Mouse (Mus musculus) bone marrow macrophage, adult 2 months (primary cell): ENCODE data around the gene Man1a. TPM values are rescaled to one million over a fixed set of nuclear protein-coding genes. Genes with fewer than 3 reads are reported as not detected.
A peak's percentile ranks its signal among the peaks of the same experiment; 100 is the strongest.

ENCODE experiments used
- H3K27ac ChIP-seq: 2 replicates; pipeline ENCODE4 v1.5.1; 2012; ENCODE audit warnings: low read depth, low read length; ENCODE audit not compliant: insufficient read depth
- H3K4me1 ChIP-seq: 2 replicates; pipeline ENCODE4 v1.6.1; 2012; ENCODE audit warnings: low read length; ENCODE audit not compliant: control insufficient read depth, insufficient read depth
- H3K4me3 ChIP-seq: 2 replicates; pipeline ENCODE4 v1.5.1; 2012; ENCODE audit warnings: mild to moderate bottlenecking, low read length, moderate library complexity; ENCODE audit not compliant: insufficient read depth
- CTCF ChIP-seq: IDR thresholded peaks from 2 replicates; pipeline ENCODE4 v1.5.1; 2012; ENCODE audit warnings: low read depth, mild to moderate bottlenecking, low read length, moderate library complexity
- POLR2A ChIP-seq: IDR thresholded peaks from 2 replicates; pipeline ENCODE4 v1.6.1; 2012; ENCODE audit warnings: mild to moderate bottlenecking, low read depth, low read length, borderline replicate concordance
- polyA plus RNA-seq: library from polyadenylated mRNA; stranded (reverse); fragments of >200 nt; gene quantifications from 2 replicates; pipeline ENCODE4 v1.2.4, GENCODE M21; 2012; ENCODE audit not compliant: missing spikeins, insufficient read depth, insufficient read length

The Man1a gene
- polyA plus RNA-seq, 1 experiment: 127 TPM

DNA sequence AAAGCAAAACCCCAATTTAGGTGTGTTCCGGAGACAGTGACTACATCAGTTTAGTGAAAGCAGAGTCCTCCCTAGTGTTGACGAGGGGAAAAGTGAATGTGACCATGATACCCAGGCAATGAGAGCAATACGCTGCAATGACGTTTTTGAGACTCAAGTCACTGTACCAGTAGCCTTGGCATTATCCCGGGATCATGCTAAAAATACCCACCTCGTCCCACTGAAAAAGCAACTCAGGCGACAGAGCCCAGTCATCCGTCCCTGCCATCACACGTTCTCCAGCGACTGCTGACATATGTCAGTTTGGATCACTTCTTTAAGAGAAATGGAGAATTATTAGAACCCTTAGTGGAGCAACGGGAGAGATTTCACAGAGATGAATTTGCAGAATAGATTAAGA is 13.6 kb downstream of the Man1a start:
- TF ChIP-seq CTCF: no peak
- no peak for TF ChIP-seq POLR2A
- Histone ChIP-seq H3K27ac (no peak overlapping the region), H3K4me3 (no peak overlapping the region), H3K4me1 (peaks cover 23% of the 10 kb centered on the region)

DNA sequence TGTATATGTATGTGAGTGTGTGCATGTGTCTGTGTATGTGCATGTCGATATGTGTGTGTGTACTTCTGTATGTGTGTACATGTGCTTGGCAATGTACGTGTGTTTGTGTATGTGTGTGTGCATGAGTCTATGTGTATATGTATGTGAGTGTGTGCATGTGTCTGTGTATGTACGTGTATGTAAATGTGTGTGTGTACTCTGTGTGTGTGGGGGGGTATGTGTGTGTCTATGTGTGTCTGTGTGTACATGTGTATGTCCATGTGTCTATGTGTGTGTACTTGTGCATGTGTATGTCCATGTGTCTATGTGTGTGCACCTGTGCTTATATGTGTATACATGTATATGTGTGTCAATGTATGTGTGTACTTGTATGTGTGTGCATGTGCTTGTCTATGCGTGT is 15.2 kb downstream of the Man1a start:
- peaks cover 23% of the 10 kb centered on the region for H3K4me1 ChIP-seq
- TF ChIP-seq POLR2A (no peak), CTCF (no peak)
- H3K27ac ChIP-seq: no peak overlapping the region
- no peak overlapping the region for H3K4me3 ChIP-seq

DNA sequence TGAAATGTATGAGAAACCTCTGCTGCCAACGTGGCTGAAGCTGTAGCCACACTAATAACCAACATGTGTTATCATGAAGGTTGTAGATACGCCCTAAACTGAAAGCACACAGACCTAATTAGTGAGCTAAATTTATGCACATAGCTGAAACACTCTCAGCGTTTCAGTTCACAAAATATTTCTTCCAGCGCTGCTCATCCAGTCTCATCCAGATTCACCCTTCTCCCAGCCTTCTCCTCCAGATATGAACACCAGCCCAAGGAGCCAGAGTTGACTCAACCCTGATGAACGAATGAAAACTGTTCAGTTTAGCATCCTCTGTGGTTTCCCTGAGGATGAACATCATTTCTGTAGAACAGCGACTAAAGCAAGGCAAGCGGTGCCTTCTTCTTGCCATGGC is 15.8 kb downstream of the Man1a start:
- Histone ChIP-seq H3K4me1 (peaks cover 23% of the 10 kb centered on the region), H3K4me3 (no peak overlapping the region), H3K27ac (no peak overlapping the region)
- TF ChIP-seq CTCF (no peak), POLR2A (no peak)

DNA sequence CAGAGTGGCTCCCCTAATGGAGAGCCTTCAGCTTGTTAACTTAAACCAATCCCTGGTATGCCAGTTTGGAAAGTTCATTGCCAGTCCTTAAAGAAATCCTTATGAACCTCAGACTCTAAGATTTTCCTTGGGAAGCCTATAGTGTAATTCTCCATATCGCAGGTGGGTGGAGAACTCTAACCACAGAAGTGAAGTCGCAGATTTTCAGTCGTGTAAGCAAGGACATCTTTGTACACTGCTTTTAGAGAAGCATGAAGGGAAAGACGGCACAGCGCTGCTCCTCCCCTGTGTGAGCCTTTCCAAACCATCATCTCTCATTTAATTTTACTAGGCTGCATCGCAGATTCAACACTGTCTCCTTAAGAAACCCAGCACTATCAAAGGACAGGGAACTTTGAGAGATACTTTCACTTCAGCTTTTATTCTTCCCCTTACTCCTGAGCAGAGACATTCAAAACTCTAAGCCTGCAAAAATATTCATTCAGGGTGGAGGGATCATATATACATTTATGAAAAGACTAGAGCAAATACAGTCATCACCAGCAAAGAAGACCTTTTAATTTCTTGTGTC is 16.6 kb downstream of the Man1a start:
- Histone ChIP-seq H3K4me3 (peak overlapping the region; percentile 28; the same call in 1 of the 2 replicates), H3K4me1 (peaks cover 23% of the 10 kb centered on the region), H3K27ac (peak overlapping the region; percentile 34; the same call in 1 of the 2 replicates)
- TF ChIP-seq CTCF: no peak
- TF ChIP-seq POLR2A: no peak

DNA sequence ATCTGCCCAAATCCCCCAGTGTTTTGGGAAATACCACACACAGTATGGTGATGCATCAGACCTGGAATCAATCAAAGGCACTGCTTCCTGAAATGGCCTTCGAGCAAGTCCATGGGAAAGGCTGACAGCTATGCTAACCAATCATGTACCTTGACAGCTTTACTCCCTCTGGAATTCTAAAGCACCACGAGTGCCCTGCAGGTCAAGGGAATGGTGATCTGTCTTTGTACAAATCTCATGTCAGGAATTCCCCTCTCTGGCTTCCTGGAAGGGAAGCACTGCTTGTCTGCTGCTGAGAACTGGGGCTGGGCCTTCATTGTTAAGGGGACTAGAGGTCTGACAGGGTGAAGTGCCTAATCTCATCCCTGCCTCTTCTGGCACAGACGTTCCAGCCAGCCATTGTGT is 17.3 kb downstream of the Man1a start:
- H3K27ac ChIP-seq: no peak overlapping the region

DNA sequence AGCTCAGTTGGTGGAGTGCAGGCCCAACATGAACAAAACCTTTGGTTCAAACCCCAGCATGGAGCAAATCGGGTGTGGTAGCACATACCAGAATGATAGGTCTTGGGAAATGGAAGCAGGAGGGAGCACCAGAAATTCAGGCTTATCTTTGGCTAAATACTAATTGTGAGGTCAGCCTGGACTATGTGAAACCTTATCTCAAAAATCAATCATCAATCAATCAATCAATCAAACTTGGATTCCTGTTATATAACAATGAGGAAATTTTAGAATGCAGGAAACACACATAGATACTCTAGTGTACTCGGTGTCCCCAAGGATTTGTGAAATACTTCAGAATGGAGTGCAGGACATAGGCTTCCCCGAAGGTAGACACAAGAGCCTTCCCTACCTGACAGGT is 17.8 kb downstream of the Man1a start:
- Histone ChIP-seq H3K4me3 (no peak overlapping the region), H3K4me1 (peaks cover 32% of the 10 kb centered on the region), H3K27ac (no peak overlapping the region)
- no peak for TF ChIP-seq CTCF
- TF ChIP-seq POLR2A: no peak

More for the DNA sequence above, 17.3 kb downstream of the Man1a start:
- TF ChIP-seq CTCF (no peak), POLR2A (no peak)
- Histone ChIP-seq H3K4me3 (no peak overlapping the region), H3K4me1 (peaks cover 28% of the 10 kb centered on the region)

DNA sequence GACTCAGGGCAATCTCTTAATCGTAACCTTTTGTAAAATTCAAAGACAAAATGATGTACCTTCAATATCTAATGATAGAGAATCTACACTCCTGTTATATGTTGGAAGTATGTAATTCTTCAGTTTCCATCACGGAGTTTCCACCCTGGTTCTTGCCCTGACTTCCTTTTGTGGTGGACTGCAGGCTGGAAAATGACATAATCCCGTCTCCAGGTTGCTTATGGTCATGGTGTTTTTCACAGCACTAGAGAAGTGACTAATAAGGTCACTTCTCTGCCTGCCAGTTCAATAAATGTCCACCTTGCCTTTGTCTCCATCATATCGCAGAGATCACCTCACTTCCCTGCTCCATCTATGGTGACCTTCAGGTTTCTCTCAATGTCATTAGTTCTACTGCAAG is 22.2 kb downstream of the Man1a start:
- TF ChIP-seq CTCF: no peak
- no peak for TF ChIP-seq POLR2A
- H3K4me1 ChIP-seq: peaks cover 28% of the 10 kb centered on the region
- H3K4me3 ChIP-seq: no peak overlapping the region
- H3K27ac ChIP-seq: no peak overlapping the region

DNA sequence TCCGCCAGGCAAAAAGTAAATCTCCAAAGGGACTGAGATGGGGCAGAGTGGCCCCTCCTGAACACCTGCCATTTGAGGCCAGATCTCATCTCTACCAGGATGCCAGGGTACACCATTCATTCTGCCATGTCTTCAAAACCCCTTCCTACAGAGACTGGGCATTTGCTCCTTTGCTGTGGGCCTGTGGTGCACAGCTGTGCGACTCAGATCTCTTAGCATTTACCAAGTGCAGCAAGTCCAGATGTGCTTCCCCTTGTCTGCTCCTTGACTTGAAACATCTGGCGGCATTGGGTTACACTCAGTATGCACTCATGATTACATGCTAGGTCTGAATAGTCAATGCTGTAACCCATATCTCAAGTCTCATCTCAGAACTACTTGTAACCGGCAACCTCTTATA is 28.5 kb downstream of the Man1a start:
- no peak for TF ChIP-seq CTCF
- TF ChIP-seq POLR2A: no peak
- Histone ChIP-seq H3K4me1 (peaks cover 9% of the 10 kb centered on the region), H3K4me3 (no peak overlapping the region), H3K27ac (no peak overlapping the region)

DNA sequence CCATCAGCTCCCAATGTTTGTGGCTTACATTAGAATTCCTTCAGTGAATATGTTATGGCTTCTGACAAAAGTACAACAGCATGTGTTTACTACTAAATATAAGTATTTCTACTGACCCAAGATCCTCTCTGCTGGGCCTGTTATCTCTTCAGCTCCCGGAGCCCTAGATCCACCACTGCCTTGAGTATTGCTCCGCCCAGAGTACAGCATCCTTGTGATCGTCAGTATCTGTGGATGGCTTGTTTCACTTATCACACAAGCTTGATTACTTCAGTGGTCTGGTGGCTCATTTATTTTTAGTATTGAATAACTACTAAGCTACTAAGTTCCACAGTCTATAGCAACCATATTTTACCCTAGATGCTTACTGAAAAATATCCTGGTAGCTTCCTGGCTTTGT is 33.1 kb downstream of the Man1a start:
- no peak for TF ChIP-seq POLR2A
- TF ChIP-seq CTCF: no peak
- Histone ChIP-seq H3K4me3 (no peak overlapping the region), H3K27ac (no peak overlapping the region), H3K4me1 (peaks cover 19% of the 10 kb centered on the region)

DNA sequence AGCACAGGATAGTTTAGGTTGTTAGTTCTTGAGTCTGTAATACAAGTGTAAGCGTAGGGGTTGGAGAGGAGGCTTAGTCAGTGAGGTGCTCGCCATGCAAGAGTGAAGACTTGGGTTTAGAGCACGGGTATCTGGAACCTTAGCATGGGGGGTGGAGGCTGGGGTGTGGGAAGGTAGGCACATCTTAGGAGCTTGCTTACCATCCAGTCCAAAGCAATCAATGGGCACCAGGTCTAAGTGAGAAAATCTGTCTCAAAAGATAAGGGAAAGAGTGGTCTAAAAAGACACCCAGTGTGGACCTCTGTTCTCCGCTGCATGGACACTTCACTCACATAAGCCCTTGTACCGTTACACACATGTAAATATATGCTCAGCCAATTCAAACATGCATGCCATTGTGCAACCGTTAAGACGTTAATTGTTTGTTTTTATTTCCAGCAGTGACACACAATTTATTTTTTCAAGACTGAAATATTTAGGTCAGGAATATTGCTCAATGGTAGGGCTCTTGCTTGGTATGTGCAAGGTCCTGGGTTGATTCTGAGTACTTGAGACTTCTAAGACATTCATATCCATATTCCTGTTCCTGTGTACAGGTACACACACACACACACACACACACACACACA is 34.1 kb downstream of the Man1a start:
- Histone ChIP-seq H3K4me1 (peaks cover 19% of the 10 kb centered on the region), H3K4me3 (no peak overlapping the region), H3K27ac (no peak overlapping the region)
- TF ChIP-seq POLR2A: no peak
- TF ChIP-seq CTCF: no peak
